In the genomic region with DNA sequence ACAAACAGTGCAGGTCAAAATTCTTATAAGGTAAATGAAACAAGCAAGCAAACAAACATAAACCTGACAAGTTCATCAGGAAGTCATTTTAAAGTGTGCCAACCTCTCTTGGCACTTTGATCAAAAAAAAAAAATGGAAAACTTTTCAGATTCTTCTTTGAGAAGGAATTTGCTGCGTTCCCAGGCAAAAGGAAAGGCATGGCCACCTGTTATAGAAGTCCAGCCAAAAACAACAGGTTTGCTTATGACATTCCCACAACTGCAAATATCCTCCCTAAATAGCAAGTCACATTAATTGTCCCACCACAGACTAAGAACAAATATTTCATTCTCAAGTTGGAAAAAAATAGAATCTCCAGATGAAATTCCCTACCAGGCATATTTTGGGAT, we compare ENCODE assay signal across 20 mouse cellular contexts.
DNase-seq lines count a peak whose midpoint lies in the region; ATAC-seq and TF ChIP-seq lines count a peak whose summit lies in the region.
"Had no signal": no experiment of that assay in that cellular context is flagged by ENCODE, and none has a peak within 500 bp of the region (broad histone marks: within the 10 kb centered on the region; RNA-seq: fewer than 3 reads in every experiment).

No protein-coding gene starts in this region.

- H3K9me3 ChIP-seq in hindbrain, embryonic 13.5 days, result no peaks in the 10 kb centered on the region
- H3K9me3 ChIP-seq in hindbrain, embryonic 11.5 days (ENCODE audit: control insufficient read depth, low read length), result no peaks in the 10 kb centered on the region
- no peaks in the 10 kb centered on the region for H3K9me3 ChIP-seq in midbrain, embryonic 11.5 days (ENCODE audit: control insufficient read depth, low read length)
- H3K9me3 ChIP-seq in midbrain, postnatal 0 days (ENCODE audit: low read length), result no peaks in the 10 kb centered on the region
- no peaks in the 10 kb centered on the region for H3K9me3 ChIP-seq in forebrain, embryonic 13.5 days (replicated peaks)
- H3K9me3 ChIP-seq in midbrain, embryonic 14.5 days (ENCODE audit: control insufficient read depth, low read length), result no peaks in the 10 kb centered on the region
- H3K9me3 ChIP-seq: embryonic facial prominence, embryonic 12.5 days; limb, embryonic 15.5 days; liver, embryonic 15.5 days; neural tube, embryonic 12.5 days had no signal

- 85% methylated on average over 1 of the region's 1 CpGs for WGBS in hindbrain, embryonic 13.5 days
- 81% methylated on average over 1 of the region's 1 CpGs for WGBS in hindbrain, embryonic 11.5 days
- 50% methylated on average over 1 of the region's 1 CpGs for WGBS in midbrain, embryonic 11.5 days
- WGBS in midbrain, postnatal 0 days, result 63% methylated on average over 1 of the region's 1 CpGs
- WGBS in forebrain, embryonic 13.5 days, result 39% methylated on average over 1 of the region's 1 CpGs
- 40% methylated on average over 1 of the region's 1 CpGs for WGBS in midbrain, embryonic 14.5 days

- no peak for DNase-seq in hindbrain, embryonic 11.5 days (ENCODE audit: low spot score)
- no peak for DNase-seq in midbrain, embryonic 11.5 days (ENCODE audit: low spot score, missing footprints)
- no peak for DNase-seq in midbrain, postnatal 0 days (ENCODE audit: low spot score)
- no peak for DNase-seq in midbrain, embryonic 14.5 days
- DNase-seq in right cerebral cortex, postnatal 25 days, result no peak
- DNase-seq in left cerebral cortex, adult 2 months (ENCODE audit: extremely low spot score in 1 of 2, low spot score in 2 of 2), result no peak
- DNase-seq: adrenal gland, adult 8-10 months; cerebellum, adult 9-11 months; kidney, adult 11 months; kidney, postnatal 36 days; right cerebral cortex, adult 18-20 months; thymus, postnatal 36 days had no signal

- intact Hi-C loops in left cerebral cortex, adult 2 months (cut with DNase I), result loop anchor here (5.0 kb wide), 2 partner anchors 55 to 85 kb away; no protein-coding TSS in a partner anchor

- peak overlapping the region; percentile 66 for H3K4me2 ChIP-seq in hindbrain, embryonic 13.5 days
- H3K4me2 ChIP-seq in hindbrain, embryonic 11.5 days (replicated peaks; ENCODE audit: low read depth, low read length), result no peak overlapping the region; the same call in 1 of the 2 replicates
- H3K4me2 ChIP-seq in midbrain, embryonic 11.5 days, result peak overlapping the region; percentile 57
- H3K4me2 ChIP-seq in midbrain, postnatal 0 days (ENCODE audit: low read depth, low read length, poor library complexity, severe bottlenecking), result no peak overlapping the region
- peak overlapping the region; percentile 62 for H3K4me2 ChIP-seq in forebrain, embryonic 13.5 days
- H3K4me2 ChIP-seq in midbrain, embryonic 14.5 days (ENCODE audit: low read length), result peak overlapping the region; percentile 64
- H3K4me2 ChIP-seq: limb, embryonic 15.5 days; liver, embryonic 15.5 days had no signal

- H3K9ac ChIP-seq in hindbrain, embryonic 13.5 days, result no peak overlapping the region
- H3K9ac ChIP-seq in hindbrain, embryonic 11.5 days (ENCODE audit: low read depth, low read length), result no peak overlapping the region
- peak overlapping the region; percentile 78; the same call in 1 of the 2 replicates for H3K9ac ChIP-seq in midbrain, embryonic 11.5 days (ENCODE audit: low read length)
- H3K9ac ChIP-seq in midbrain, postnatal 0 days (replicated peaks; ENCODE audit: low read length, poor library complexity, severe bottlenecking), result no peak overlapping the region
- no peak overlapping the region for H3K9ac ChIP-seq in forebrain, embryonic 13.5 days
- no peak overlapping the region for H3K9ac ChIP-seq in midbrain, embryonic 14.5 days (replicated peaks; ENCODE audit: low read length)
- H3K9ac ChIP-seq: embryonic facial prominence, embryonic 12.5 days; limb, embryonic 15.5 days; liver, embryonic 15.5 days; neural tube, embryonic 12.5 days had no signal

- no peak for TF ChIP-seq CTCF in midbrain, postnatal 0 days (IDR thresholded peaks at IDR 0.05)
- no peak for TF ChIP-seq CTCF in left cerebral cortex, adult 2 months (IDR thresholded peaks at IDR 0.05)

- no peak overlapping the region for H3K4me3 ChIP-seq in hindbrain, embryonic 13.5 days
- no peak overlapping the region for H3K4me3 ChIP-seq in hindbrain, embryonic 11.5 days (ENCODE audit: low read depth, low read length)
- peak overlapping the region; percentile 61 for H3K4me3 ChIP-seq in midbrain, embryonic 11.5 days (ENCODE audit: low read depth, low read length)
- no peak overlapping the region for H3K4me3 ChIP-seq in midbrain, postnatal 0 days (ENCODE audit: low read depth, low read length)
- H3K4me3 ChIP-seq in forebrain, embryonic 13.5 days, result 0 out of 2 replicates have a peak overlapping the region, but pooled peaks have one; percentile 57
- H3K4me3 ChIP-seq in midbrain, embryonic 14.5 days (replicated peaks; ENCODE audit: low read depth, low read length), result no peak overlapping the region
- no peak overlapping the region for H3K4me3 ChIP-seq in left cerebral cortex, adult 2 months
- H3K4me3 ChIP-seq: limb, embryonic 15.5 days; liver, embryonic 15.5 days; neural tube, embryonic 12.5 days had no signal

- no peak for ATAC-seq in hindbrain, embryonic 13.5 days (ENCODE audit: low FRiP score)
- ATAC-seq in hindbrain, embryonic 11.5 days (ENCODE audit: low FRiP score), result no peak
- ATAC-seq in midbrain, embryonic 11.5 days (ENCODE audit: low FRiP score), result no peak
- no peak for ATAC-seq in midbrain, postnatal 0 days (ENCODE audit: low FRiP score)
- no peak for ATAC-seq in forebrain, embryonic 13.5 days
- no peak for ATAC-seq in midbrain, embryonic 14.5 days (ENCODE audit: low FRiP score, low TSS enrichment)

- peaks cover 9% of the 10 kb centered on the region for H3K4me1 ChIP-seq in hindbrain, embryonic 13.5 days (replicated peaks)
- no peaks in the 10 kb centered on the region for H3K4me1 ChIP-seq in hindbrain, embryonic 11.5 days (replicated peaks; ENCODE audit: control insufficient read depth, insufficient read depth, low read length)
- peaks cover 2% of the 10 kb centered on the region; the same call in 1 of the 2 replicates for H3K4me1 ChIP-seq in midbrain, embryonic 11.5 days (ENCODE audit: control insufficient read depth, insufficient read depth, low read length)
- no peaks in the 10 kb centered on the region for H3K4me1 ChIP-seq in midbrain, postnatal 0 days (ENCODE audit: insufficient read depth, low read length)
- peaks cover 11% of the 10 kb centered on the region; the same call in 1 of the 2 replicates for H3K4me1 ChIP-seq in forebrain, embryonic 13.5 days
- H3K4me1 ChIP-seq in midbrain, embryonic 14.5 days (ENCODE audit: control insufficient read depth, insufficient read depth, low read length), result peaks cover 10% of the 10 kb centered on the region; the same call in 1 of the 2 replicates
- H3K4me1 ChIP-seq: embryonic facial prominence, embryonic 12.5 days; limb, embryonic 15.5 days; liver, embryonic 15.5 days had no signal

- no peaks in the 10 kb centered on the region for H3K36me3 ChIP-seq in hindbrain, embryonic 13.5 days
- H3K36me3 ChIP-seq in hindbrain, embryonic 11.5 days (ENCODE audit: control insufficient read depth, insufficient read depth, low read length), result no peaks in the 10 kb centered on the region
- H3K36me3 ChIP-seq in midbrain, embryonic 11.5 days (ENCODE audit: control insufficient read depth, insufficient read depth, low read length), result no peaks in the 10 kb centered on the region
- no peaks in the 10 kb centered on the region for H3K36me3 ChIP-seq in midbrain, postnatal 0 days (ENCODE audit: insufficient read depth, low read length)
- no peaks in the 10 kb centered on the region for H3K36me3 ChIP-seq in forebrain, embryonic 13.5 days (ENCODE audit: poor library complexity, severe bottlenecking)
- H3K36me3 ChIP-seq in midbrain, embryonic 14.5 days (ENCODE audit: control insufficient read depth, insufficient read depth, low read length), result no peaks in the 10 kb centered on the region
- H3K36me3 ChIP-seq: embryonic facial prominence, embryonic 12.5 days; limb, embryonic 15.5 days; liver, embryonic 15.5 days; neural tube, embryonic 12.5 days had no signal

- H3K27ac ChIP-seq in hindbrain, embryonic 13.5 days, result no peak overlapping the region
- H3K27ac ChIP-seq in hindbrain, embryonic 11.5 days (ENCODE audit: low read depth, low read length), result no peak overlapping the region
- 0 out of 2 replicates have a peak overlapping the region, but pooled peaks have one; percentile 89 for H3K27ac ChIP-seq in midbrain, embryonic 11.5 days (ENCODE audit: low read depth, low read length)
- H3K27ac ChIP-seq in midbrain, postnatal 0 days (ENCODE audit: low read depth, low read length), result no peak overlapping the region
- H3K27ac ChIP-seq in forebrain, embryonic 13.5 days, result no peak overlapping the region
- no peak overlapping the region for H3K27ac ChIP-seq in midbrain, embryonic 14.5 days (replicated peaks; ENCODE audit: low read depth, low read length)
- no peak overlapping the region for H3K27ac ChIP-seq in left cerebral cortex, adult 2 months
- H3K27ac ChIP-seq: embryonic facial prominence, embryonic 12.5 days; limb, embryonic 15.5 days; liver, embryonic 15.5 days; macrophage; neural tube, embryonic 12.5 days had no signal

- H3K27me3 ChIP-seq in hindbrain, embryonic 13.5 days, result peaks cover 54% of the 10 kb centered on the region
- peaks cover 6% of the 10 kb centered on the region for H3K27me3 ChIP-seq in hindbrain, embryonic 11.5 days (ENCODE audit: control insufficient read depth, insufficient read depth, low read length)
- H3K27me3 ChIP-seq in midbrain, embryonic 11.5 days (ENCODE audit: control insufficient read depth, insufficient read depth, low read length), result peaks cover 6% of the 10 kb centered on the region; the same call in 1 of the 2 replicates
- H3K27me3 ChIP-seq in midbrain, postnatal 0 days (ENCODE audit: insufficient read depth, low read length), result no peaks in the 10 kb centered on the region
- peaks cover 4% of the 10 kb centered on the region; the same call in 1 of the 2 replicates for H3K27me3 ChIP-seq in forebrain, embryonic 13.5 days
- H3K27me3 ChIP-seq in midbrain, embryonic 14.5 days (ENCODE audit: control insufficient read depth, insufficient read depth, low read length), result no peaks in the 10 kb centered on the region; the same call in none of the 2 replicates
- H3K27me3 ChIP-seq: Patski had no signal

Comparison
In these comparisons a context has a peak if more than half of its experiments do, and no peak if none do; other contexts are left out.
1. H3K4me2 ChIP-seq: peak in hindbrain, embryonic 13.5 days (single experiment), midbrain, embryonic 11.5 days (single experiment), forebrain, embryonic 13.5 days (single experiment) and midbrain, embryonic 14.5 days (single experiment); none in hindbrain, embryonic 11.5 days (single experiment) and midbrain, postnatal 0 days (single experiment).
2. H3K4me3 ChIP-seq: peak in midbrain, embryonic 11.5 days (single experiment) and forebrain, embryonic 13.5 days (single experiment); none in hindbrain, embryonic 13.5 days (single experiment), hindbrain, embryonic 11.5 days (single experiment), midbrain, postnatal 0 days (single experiment), midbrain, embryonic 14.5 days (single experiment) and left cerebral cortex, adult 2 months (single experiment).